Mouse (Mus musculus): ENCODE measurements around the gene Pdcd5. TPM values are rescaled to one million over a fixed set of nuclear protein-coding genes. Genes with fewer than 3 reads are reported as not detected.

Gene Pdcd5
- polyA plus RNA-seq (2014; fragmentation: Nextera tagmentation; extraction: Ambion mirVana): 307 and 310 TPM in 2 replicates

DNA sequence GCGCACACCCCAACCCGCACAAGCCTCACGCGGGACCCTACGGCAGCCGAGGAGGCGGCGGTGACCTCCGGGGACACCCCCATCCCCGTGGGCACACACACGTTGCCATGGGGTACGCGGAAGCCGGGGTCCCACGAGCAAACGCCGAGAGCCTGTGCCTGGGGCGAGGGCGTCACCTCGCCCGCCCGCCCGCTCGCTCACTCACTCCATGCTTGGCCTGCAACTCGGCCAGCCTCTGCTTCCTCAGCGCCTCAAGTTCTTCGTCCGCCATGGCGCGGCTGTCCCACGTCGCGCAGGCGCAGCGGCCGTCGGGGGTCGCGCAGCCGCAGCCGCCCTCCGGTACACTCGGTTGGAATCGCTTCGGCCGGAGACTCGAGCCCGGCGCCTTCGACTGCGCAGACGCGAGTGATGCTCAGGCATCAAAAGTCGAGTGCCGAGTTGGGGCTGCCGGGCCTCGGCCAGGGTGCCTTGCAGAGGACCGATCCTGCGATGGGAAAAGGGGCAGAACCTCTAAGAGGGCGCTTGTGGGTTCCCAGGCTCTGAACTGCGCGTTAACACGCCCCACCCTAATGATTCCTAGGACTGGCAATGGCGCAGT, at the start of gene Pdcd5:
TSS of gene Pdcd5 (minus strand) at position 421 of the 598 bp plus-strand sequence.
- Histone ChIP-seq H3K4me3 (ENCODE audit: low read depth, low read length) (peak within 1 kb of the TSS; percentile 92), H3K9ac (ENCODE audit: low read length) (peak within 1 kb of the TSS; percentile 88), H3K27ac (ENCODE audit: low read depth, low read length) (peak within 1 kb of the TSS; percentile 59; the same call in 1 of the 2 replicates), H3K4me1 (ENCODE audit: control insufficient read depth, insufficient read depth, low read length) (0 out of 2 replicates have a peak, but pooled peaks cover 2% of the 10 kb centered on the region), H3K4me2 (peak within 1 kb of the TSS; percentile 62), H3K9me3 (ENCODE audit: control insufficient read depth, low read length) (no peaks in the 10 kb centered on the region; the same call in 1 of the 2 replicates), H3K36me3 (ENCODE audit: control insufficient read depth, insufficient read depth, low read length) (peaks cover 8% of the 10 kb centered on the region; the same call in 1 of the 2 replicates), H3K27me3 (ENCODE audit: control insufficient read depth, insufficient read depth, low read length) (no peaks in the 10 kb centered on the region)
- ATAC-seq (ENCODE audit: low FRiP score) (peak; percentile 93), DNase-seq (ENCODE audit: low spot score, missing footprints) (peak; percentile 100)
- WGBS: under 1% methylated on average over 64 of the region's 64 CpGs

- WGBS: 92% methylated on average over 12 of the region's 12 CpGs
- Histone ChIP-seq H3K27ac (ENCODE audit: low read depth, low read length) (no peak overlapping the region), H3K4me3 (ENCODE audit: low read depth, low read length) (no peak overlapping the region), H3K27me3 (ENCODE audit: control insufficient read depth, insufficient read depth, low read length) (no peaks in the 10 kb centered on the region), H3K9ac (ENCODE audit: low read length) (no peak overlapping the region), H3K9me3 (ENCODE audit: control insufficient read depth, low read length) (no peaks in the 10 kb centered on the region), H3K4me2 (no peak overlapping the region), H3K4me1 (ENCODE audit: control insufficient read depth, insufficient read depth, low read length) (peaks cover 7% of the 10 kb centered on the region; the same call in 1 of the 2 replicates), H3K36me3 (ENCODE audit: control insufficient read depth, insufficient read depth, low read length) (peaks cover 4% of the 10 kb centered on the region; the same call in 1 of the 2 replicates)
- ATAC-seq (ENCODE audit: low FRiP score) (no peak), DNase-seq (ENCODE audit: low spot score, missing footprints) (no peak)
Observed at GRCm38 (mm10) chr7:35692641-35693040, 45.3 kb upstream of the Pdcd5 start.

GRCm38 (mm10) chr7:35692117-35692516, 44.8 kb upstream of the Pdcd5 start:
- Histone ChIP-seq H3K4me1 (ENCODE audit: control insufficient read depth, insufficient read depth, low read length) (peaks cover 13% of the 10 kb centered on the region; the same call in 1 of the 2 replicates), H3K36me3 (ENCODE audit: control insufficient read depth, insufficient read depth, low read length) (peaks cover 4% of the 10 kb centered on the region; the same call in 1 of the 2 replicates), H3K4me2 (no peak overlapping the region), H3K4me3 (ENCODE audit: low read depth, low read length) (no peak overlapping the region), H3K27me3 (ENCODE audit: control insufficient read depth, insufficient read depth, low read length) (no peaks in the 10 kb centered on the region), H3K27ac (ENCODE audit: low read depth, low read length) (no peak overlapping the region), H3K9me3 (ENCODE audit: control insufficient read depth, low read length) (no peaks in the 10 kb centered on the region), H3K9ac (ENCODE audit: low read length) (no peak overlapping the region)
- 92% methylated on average over 14 of the region's 14 CpGs for WGBS
- no peak for ATAC-seq (ENCODE audit: low FRiP score)
- DNase-seq (ENCODE audit: low spot score, missing footprints): no peak

- Histone ChIP-seq H3K4me1 (ENCODE audit: control insufficient read depth, insufficient read depth, low read length) (peaks cover 21% of the 10 kb centered on the region), H3K27me3 (ENCODE audit: control insufficient read depth, insufficient read depth, low read length) (no peaks in the 10 kb centered on the region), H3K27ac (ENCODE audit: low read depth, low read length) (no peak overlapping the region), H3K9me3 (ENCODE audit: control insufficient read depth, low read length) (no peaks in the 10 kb centered on the region), H3K36me3 (ENCODE audit: control insufficient read depth, insufficient read depth, low read length) (peaks cover 4% of the 10 kb centered on the region; the same call in 1 of the 2 replicates), H3K9ac (ENCODE audit: low read length) (no peak overlapping the region), H3K4me3 (ENCODE audit: low read depth, low read length) (no peak overlapping the region), H3K4me2 (no peak overlapping the region)
- 89% methylated on average over 11 of the region's 11 CpGs for WGBS
- no peak for ATAC-seq (ENCODE audit: low FRiP score)
- no peak for DNase-seq (ENCODE audit: low spot score, missing footprints)
Observed at GRCm38 (mm10) chr7:35688781-35689349, 41.5 kb upstream of the Pdcd5 start.

GRCm38 (mm10) chr7:35688276-35688675, 41.0 kb upstream of the Pdcd5 start:
- Histone ChIP-seq H3K9me3 (ENCODE audit: control insufficient read depth, low read length) (no peaks in the 10 kb centered on the region), H3K9ac (ENCODE audit: low read length) (no peak overlapping the region), H3K36me3 (ENCODE audit: control insufficient read depth, insufficient read depth, low read length) (peaks cover 4% of the 10 kb centered on the region; the same call in 1 of the 2 replicates), H3K4me2 (no peak overlapping the region), H3K27me3 (ENCODE audit: control insufficient read depth, insufficient read depth, low read length) (no peaks in the 10 kb centered on the region), H3K4me3 (ENCODE audit: low read depth, low read length) (no peak overlapping the region), H3K27ac (ENCODE audit: low read depth, low read length) (no peak overlapping the region), H3K4me1 (ENCODE audit: control insufficient read depth, insufficient read depth, low read length) (peaks cover 23% of the 10 kb centered on the region)
- 56% methylated on average over 9 of the region's 9 CpGs for WGBS
- DNase-seq (ENCODE audit: low spot score, missing footprints) (no peak), ATAC-seq (ENCODE audit: low FRiP score) (no peak)

DNA sequence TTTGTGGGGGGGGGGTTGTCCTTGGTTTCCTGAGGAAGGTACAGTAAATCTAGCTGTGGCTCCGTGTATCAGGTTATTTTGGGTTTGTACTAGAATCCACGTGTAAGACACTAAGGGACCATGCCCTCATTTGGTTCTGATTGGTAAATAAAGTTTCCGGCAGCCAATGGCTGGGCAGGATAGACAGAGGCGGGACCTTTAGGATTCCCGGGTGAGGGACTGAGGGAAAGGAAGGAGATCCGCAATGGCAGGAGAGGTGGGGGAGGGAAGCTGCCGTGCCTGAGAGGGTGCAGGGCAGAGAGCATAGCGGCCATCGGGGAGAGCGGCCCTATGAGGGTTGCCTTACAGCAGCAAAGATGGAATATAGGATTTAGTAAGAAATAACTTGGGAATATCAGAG, 39.9 kb upstream of the Pdcd5 start:
- Histone ChIP-seq H3K27me3 (ENCODE audit: control insufficient read depth, insufficient read depth, low read length) (no peaks in the 10 kb centered on the region), H3K36me3 (ENCODE audit: control insufficient read depth, insufficient read depth, low read length) (no peaks in the 10 kb centered on the region; the same call in 1 of the 2 replicates), H3K27ac (ENCODE audit: low read depth, low read length) (no peak overlapping the region), H3K4me3 (ENCODE audit: low read depth, low read length) (no peak overlapping the region), H3K9ac (ENCODE audit: low read length) (0 out of 2 replicates have a peak overlapping the region, but pooled peaks have one; percentile 14), H3K9me3 (ENCODE audit: control insufficient read depth, low read length) (no peaks in the 10 kb centered on the region), H3K4me1 (ENCODE audit: control insufficient read depth, insufficient read depth, low read length) (peaks cover 23% of the 10 kb centered on the region), H3K4me2 (peak overlapping the region; percentile 8; the same call in 1 of the 2 replicates)
- DNase-seq (ENCODE audit: low spot score, missing footprints) (no peak), ATAC-seq (ENCODE audit: low FRiP score) (peak; percentile 39; the same call in 1 of the 2 replicates)
- 22% methylated on average over 10 of the region's 10 CpGs for WGBS

DNA sequence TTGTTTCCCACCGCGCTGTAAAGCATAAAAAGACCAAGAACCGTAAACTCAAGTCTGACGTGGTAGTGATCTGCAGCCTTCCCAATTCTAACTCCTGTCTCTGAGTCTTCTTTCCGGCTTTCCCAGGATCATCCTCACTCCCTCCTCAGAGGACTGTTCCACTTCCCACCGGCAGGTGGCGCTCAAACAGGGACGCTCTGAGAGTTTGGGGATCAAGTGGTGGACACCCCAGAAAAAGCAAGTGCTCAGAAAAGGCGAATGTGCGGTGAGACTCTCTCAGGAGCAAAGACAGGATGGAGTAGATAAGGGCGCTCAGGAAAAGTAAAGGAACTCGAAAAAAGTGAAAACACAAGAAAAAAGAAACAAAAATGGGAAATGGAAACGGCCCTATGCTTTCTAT, 39.4 kb upstream of the Pdcd5 start:
- ATAC-seq (ENCODE audit: low FRiP score) (peak; percentile 36; the same call in 1 of the 2 replicates), DNase-seq (ENCODE audit: low spot score, missing footprints) (peak; percentile 96)
- Histone ChIP-seq H3K36me3 (ENCODE audit: control insufficient read depth, insufficient read depth, low read length) (no peaks in the 10 kb centered on the region), H3K9ac (ENCODE audit: low read length) (no peak overlapping the region), H3K9me3 (ENCODE audit: control insufficient read depth, low read length) (no peaks in the 10 kb centered on the region), H3K27ac (ENCODE audit: low read depth, low read length) (no peak overlapping the region), H3K4me1 (ENCODE audit: control insufficient read depth, insufficient read depth, low read length) (peaks cover 23% of the 10 kb centered on the region), H3K27me3 (ENCODE audit: control insufficient read depth, insufficient read depth, low read length) (no peaks in the 10 kb centered on the region), H3K4me2 (peak overlapping the region; percentile 8; the same call in 1 of the 2 replicates), H3K4me3 (ENCODE audit: low read depth, low read length) (no peak overlapping the region)
- WGBS: 30% methylated on average over 13 of the region's 13 CpGs

GRCm38 (mm10) chr7:35686216-35686615, 38.9 kb upstream of the Pdcd5 start:
- H3K9ac ChIP-seq (ENCODE audit: low read length): no peak overlapping the region
- ATAC-seq (ENCODE audit: low FRiP score): no peak
- no peaks in the 10 kb centered on the region for H3K27me3 ChIP-seq (ENCODE audit: control insufficient read depth, insufficient read depth, low read length)
- H3K36me3 ChIP-seq (ENCODE audit: control insufficient read depth, insufficient read depth, low read length): no peaks in the 10 kb centered on the region
- H3K4me2 ChIP-seq: no peak overlapping the region
- peaks cover 23% of the 10 kb centered on the region for H3K4me1 ChIP-seq (ENCODE audit: control insufficient read depth, insufficient read depth, low read length)
- no peak overlapping the region for H3K27ac ChIP-seq (ENCODE audit: low read depth, low read length)
- no peak for DNase-seq (ENCODE audit: low spot score, missing footprints)
- H3K9me3 ChIP-seq (ENCODE audit: control insufficient read depth, low read length): no peaks in the 10 kb centered on the region
- H3K4me3 ChIP-seq (ENCODE audit: low read depth, low read length): no peak overlapping the region
- 77% methylated on average over 11 of the region's 11 CpGs for WGBS
